Mouse (Mus musculus) granulocyte monocyte progenitor cell, adult 5-6 weeks (primary cell): ENCODE measurements around the gene Cdh4. TPM values are rescaled to one million over a fixed set of nuclear protein-coding genes. Genes with fewer than 3 reads are reported as not detected.

Source experiments
- ATAC-seq: replicated peaks from 2 replicates; pipeline ENCODE4 v1.8.0; 2016; ENCODE audit warnings: mild to moderate bottlenecking, moderate TSS enrichment, inconsistent platforms; ENCODE audit not compliant: poor library complexity, severe bottlenecking
- total RNA-seq, 2 experiments: library from RNA; stranded (forward) in 1 of 2; stranded (reverse) in 1 of 2; fragments of 200-712, 200-1000 nt in 1 of 2; fragments of >200 nt in 1 of 2; fragmentation: Nextera tagmentation in 1 of 2; gene quantifications; 2 replicates each; pipeline ENCODE4 v1.2.3; 2014 to 2017

Cdh4 gene
- total RNA-seq, 2 experiments from 2014 or later = not detected

- peak; percentile 73 for ATAC-seq
Observed at GRCm38 (mm10) chr2:179661998-179662714, 219.9 kb downstream of the Cdh4 start.

- peak; percentile 48; the same call in 1 of the 2 replicates for ATAC-seq
Observed at GRCm38 (mm10) chr2:179662739-179663138, 220.5 kb downstream of the Cdh4 start.

GRCm38 (mm10) chr2:179663652-179664051, 221.4 kb downstream of the Cdh4 start:
- ATAC-seq = peak; percentile 40; the same call in 1 of the 2 replicates

- no peak for ATAC-seq
Observed at GRCm38 (mm10) chr2:179664171-179664608, 222.0 kb downstream of the Cdh4 start.

- no peak for ATAC-seq
Observed at GRCm38 (mm10) chr2:179670689-179671088, 228.5 kb downstream of the Cdh4 start.

GRCm38 (mm10) chr2:179679866-179680265, 237.6 kb downstream of the Cdh4 start:
- no peak for ATAC-seq

GRCm38 (mm10) chr2:179681386-179681785, 239.2 kb downstream of the Cdh4 start:
- peak; percentile 74 for ATAC-seq

- no peak for ATAC-seq
Observed at GRCm38 (mm10) chr2:179687243-179687681, 245.0 kb downstream of the Cdh4 start.

GRCm38 (mm10) chr2:179688976-179689375, 246.7 kb downstream of the Cdh4 start:
- no peak for ATAC-seq

GRCm38 (mm10) chr2:179689761-179690160, 247.5 kb downstream of the Cdh4 start:
- ATAC-seq = no peak

- ATAC-seq = no peak
Observed at GRCm38 (mm10) chr2:179690571-179690970, 248.3 kb downstream of the Cdh4 start.

- no peak for ATAC-seq
Observed at GRCm38 (mm10) chr2:179694936-179695335, 252.7 kb downstream of the Cdh4 start.

GRCm38 (mm10) chr2:179697601-179698000, 255.4 kb downstream of the Cdh4 start:
- no peak for ATAC-seq

- ATAC-seq = no peak; the same call in 1 of the 2 replicates
Observed at GRCm38 (mm10) chr2:179698196-179698985, 256.2 kb downstream of the Cdh4 start.

- ATAC-seq = no peak
Observed at GRCm38 (mm10) chr2:179705043-179705442, 262.8 kb downstream of the Cdh4 start.

GRCm38 (mm10) chr2:179705461-179705860, 263.2 kb downstream of the Cdh4 start:
- ATAC-seq = no peak

GRCm38 (mm10) chr2:179706616-179707015, 264.4 kb downstream of the Cdh4 start:
- no peak for ATAC-seq

- ATAC-seq = no peak
Observed at GRCm38 (mm10) chr2:179709111-179709510, 266.9 kb downstream of the Cdh4 start.

- ATAC-seq = no peak
Observed at GRCm38 (mm10) chr2:179712690-179713089, 270.5 kb downstream of the Cdh4 start.

GRCm38 (mm10) chr2:179713326-179713725, 271.1 kb downstream of the Cdh4 start:
- ATAC-seq = no peak

- no peak for ATAC-seq
Observed at GRCm38 (mm10) chr2:179714145-179714544, 271.9 kb downstream of the Cdh4 start.
